7 mouse cellular contexts compared by ENCODE assay signal in the genomic region with DNA sequence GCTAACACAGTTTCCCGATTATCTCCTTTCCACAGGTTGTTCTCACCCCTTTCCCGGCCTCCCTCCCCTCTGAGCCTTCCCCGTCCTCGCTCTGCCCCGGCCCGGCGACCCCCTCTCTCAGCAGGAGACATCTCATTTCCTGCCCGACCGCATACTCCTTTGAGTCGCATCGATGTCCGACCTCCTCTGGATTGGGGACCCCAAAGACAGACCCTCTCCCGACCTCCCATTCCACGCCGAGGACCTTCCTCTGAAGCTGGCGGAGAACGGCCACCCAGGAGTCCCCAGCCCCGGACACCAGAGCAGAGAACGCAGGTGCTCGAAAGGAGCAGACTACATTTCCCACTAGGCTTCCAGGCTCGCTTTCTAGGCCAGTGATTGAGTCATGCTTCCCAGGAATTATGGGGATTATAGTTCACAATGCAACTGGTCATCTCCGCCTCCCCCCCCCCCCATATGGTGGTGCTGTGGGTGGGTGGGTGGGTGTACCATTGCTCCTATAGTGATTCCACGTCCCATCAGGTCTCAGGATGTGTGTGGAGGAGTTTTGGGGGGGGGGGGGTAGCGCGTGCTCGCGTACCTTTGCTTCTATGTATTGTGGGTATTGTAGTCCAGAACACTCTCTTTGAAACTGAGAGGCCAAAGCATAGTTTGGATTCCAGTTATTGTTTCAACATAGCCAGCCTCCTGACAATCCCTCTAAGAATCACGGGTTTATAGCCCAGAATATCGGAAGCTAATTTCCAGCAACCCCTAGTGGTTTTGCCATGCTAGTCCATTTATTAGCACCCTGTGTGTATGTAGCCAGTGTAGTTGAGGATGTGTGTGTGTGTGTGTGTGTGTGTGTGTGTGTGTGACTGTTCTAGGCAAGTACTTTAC. TPM values are rescaled to one million over a fixed set of nuclear protein-coding genes. Genes with fewer than 3 reads are reported as not detected.
DNase-seq lines count a peak whose midpoint lies in the region; ATAC-seq and TF ChIP-seq lines count a peak whose summit lies in the region.

No protein-coding gene starts in this region.

- peak overlapping the region; percentile 86 for H3K4me2 ChIP-seq in kidney, embryonic 15.5 days
- peak overlapping the region; percentile 77 for H3K4me2 ChIP-seq in midbrain, embryonic 15.5 days

- peaks cover 6% of the 10 kb centered on the region; the same call in 1 of the 2 replicates for H3K27me3 ChIP-seq in heart, embryonic 10.5 days (ENCODE audit: insufficient read depth, poor library complexity, severe bottlenecking)
- no peaks in the 10 kb centered on the region for H3K27me3 ChIP-seq in kidney, embryonic 15.5 days
- H3K27me3 ChIP-seq in midbrain, embryonic 15.5 days (replicated peaks) = no peaks in the 10 kb centered on the region

- TF ChIP-seq POLR2A in bone marrow macrophage, adult 2 months (IDR thresholded peaks at IDR 0.05; ENCODE audit: borderline replicate concordance, low read depth, low read length) = no peak

- peak overlapping the region; percentile 50; the same call in 1 of the 2 replicates for H3K9ac ChIP-seq in kidney, embryonic 15.5 days
- peak overlapping the region; percentile 71 for H3K9ac ChIP-seq in midbrain, embryonic 15.5 days

- peak overlapping the region; percentile 66 for H3K4me3 ChIP-seq in bone marrow macrophage, adult 2 months (ENCODE audit: insufficient read depth, low read length)
- peak overlapping the region; percentile 67 for H3K4me3 ChIP-seq in heart, embryonic 10.5 days
- H3K4me3 ChIP-seq in kidney, embryonic 15.5 days (replicated peaks) = peak overlapping the region; percentile 60
- peak overlapping the region; percentile 64 for H3K4me3 ChIP-seq in midbrain, embryonic 15.5 days

- WGBS in heart, embryonic 10.5 days = 3% methylated on average over 29 of the region's 29 CpGs
- 2% methylated on average over 29 of the region's 29 CpGs for WGBS in kidney, embryonic 15.5 days
- WGBS in midbrain, embryonic 15.5 days = 4% methylated on average over 29 of the region's 29 CpGs

- H3K36me3 ChIP-seq in heart, embryonic 10.5 days = no peaks in the 10 kb centered on the region
- no peaks in the 10 kb centered on the region for H3K36me3 ChIP-seq in kidney, embryonic 15.5 days
- no peaks in the 10 kb centered on the region for H3K36me3 ChIP-seq in midbrain, embryonic 15.5 days (replicated peaks)

- no peak for TF ChIP-seq CTCF in bone marrow macrophage, adult 2 months (IDR thresholded peaks at IDR 0.05; ENCODE audit: low read depth, low read length)

- H3K27ac ChIP-seq in bone marrow macrophage, adult 2 months (ENCODE audit: insufficient read depth, low read depth, low read length) = peak overlapping the region; percentile 32; the same call in 1 of the 2 replicates
- peak overlapping the region; percentile 84 for H3K27ac ChIP-seq in heart, embryonic 10.5 days
- H3K27ac ChIP-seq in kidney, embryonic 15.5 days = no peak overlapping the region
- peak overlapping the region; percentile 62 for H3K27ac ChIP-seq in midbrain, embryonic 15.5 days

- H3K9me3 ChIP-seq in heart, embryonic 10.5 days = no peaks in the 10 kb centered on the region
- no peaks in the 10 kb centered on the region for H3K9me3 ChIP-seq in kidney, embryonic 15.5 days (replicated peaks)
- no peaks in the 10 kb centered on the region for H3K9me3 ChIP-seq in midbrain, embryonic 15.5 days

- H3K4me1 ChIP-seq in bone marrow macrophage, adult 2 months (ENCODE audit: control insufficient read depth, insufficient read depth, low read length) = peaks cover 12% of the 10 kb centered on the region
- H3K4me1 ChIP-seq in heart, embryonic 10.5 days = peaks cover 17% of the 10 kb centered on the region
- H3K4me1 ChIP-seq in kidney, embryonic 15.5 days = peaks cover 20% of the 10 kb centered on the region
- peaks cover 5% of the 10 kb centered on the region for H3K4me1 ChIP-seq in midbrain, embryonic 15.5 days

- peak; percentile 68 for ATAC-seq in kidney, embryonic 15.5 days (replicated peaks; ENCODE audit: low FRiP score)
- ATAC-seq in midbrain, embryonic 15.5 days (replicated peaks) = peak; percentile 93
- no peak for ATAC-seq in CD4-positive, CD25-positive, alpha-beta regulatory T cell, adult 4 months

- DNase-seq in embryo, embryonic 10 days (ENCODE audit: low spot score) = peak; percentile 80
- peak; percentile 89 for DNase-seq in heart, embryonic 10.5 days (ENCODE audit: low spot score)
- DNase-seq in liver = peak; percentile 21

RNA-seq across cellular contexts. Expression of gene Plekha4, which starts 12.3 kb away (rescaled TPM):
- 1.0 and 1.6 TPM in 2 replicates for polyA plus RNA-seq in bone marrow macrophage, adult 2 months (2012; ENCODE audit: insufficient read depth, insufficient read length, missing spikeins)
- polyA plus RNA-seq in heart, embryonic 10.5 days (2016; fragmentation: Nextera tagmentation; extraction: Ambion mirVana) = 0.59 and 0.64 TPM in 2 replicates
- 4.5 and 5.1 TPM in 2 replicates for polyA plus RNA-seq in kidney, embryonic 15.5 days (2015; fragmentation: Nextera tagmentation; extraction: Ambion mirVana)
- 1.3 TPM in 2 replicates for polyA plus RNA-seq in midbrain, embryonic 15.5 days (2015; fragmentation: Nextera tagmentation; extraction: Ambion mirVana)
- under 1 TPM in 1 of 2 experiments, not detected in 1; 0.20 TPM for polyA plus RNA-seq in CD4-positive, CD25-positive, alpha-beta regulatory T cell, adult 4 months (2017; shearing (Covaris generic))

RNA-seq across cellular contexts. Expression of gene Ppp1r15a, which starts 12.3 kb away (rescaled TPM):
- 21.3 and 26.7 TPM in 2 replicates for polyA plus RNA-seq in bone marrow macrophage, adult 2 months (2012; ENCODE audit: insufficient read depth, insufficient read length, missing spikeins)
- 28.2 and 31.2 TPM in 2 replicates for polyA plus RNA-seq in heart, embryonic 10.5 days (2016; fragmentation: Nextera tagmentation; extraction: Ambion mirVana)
- polyA plus RNA-seq in kidney, embryonic 15.5 days (2015; fragmentation: Nextera tagmentation; extraction: Ambion mirVana) = 18.6 and 24.7 TPM in 2 replicates
- polyA plus RNA-seq in midbrain, embryonic 15.5 days (2015; fragmentation: Nextera tagmentation; extraction: Ambion mirVana) = 11.7 and 12.5 TPM in 2 replicates
- 100 to 1,000 TPM in 1 of 2 experiments, 10 to 100 TPM in 1; 49.3 to 132 TPM for polyA plus RNA-seq in CD4-positive, CD25-positive, alpha-beta regulatory T cell, adult 4 months (2017; shearing (Covaris generic))

RNA-seq across cellular contexts. Expression of gene Hsd17b14, which starts 16.3 kb away (rescaled TPM):
- 2.0 and 2.5 TPM in 2 replicates for polyA plus RNA-seq in bone marrow macrophage, adult 2 months (2012; ENCODE audit: insufficient read depth, insufficient read length, missing spikeins)
- 0.42 and 1.2 TPM in 2 replicates for polyA plus RNA-seq in heart, embryonic 10.5 days (2016; fragmentation: Nextera tagmentation; extraction: Ambion mirVana)
- 11.8 and 14.8 TPM in 2 replicates for polyA plus RNA-seq in kidney, embryonic 15.5 days (2015; fragmentation: Nextera tagmentation; extraction: Ambion mirVana)
- polyA plus RNA-seq in midbrain, embryonic 15.5 days (2015; fragmentation: Nextera tagmentation; extraction: Ambion mirVana) = 0.37 TPM in 1 of 2 replicates, not detected in the other
- under 1 TPM; 0.77 to 0.81 TPM for polyA plus RNA-seq in CD4-positive, CD25-positive, alpha-beta regulatory T cell, adult 4 months (2017; shearing (Covaris generic))

RNA-seq across cellular contexts. Expression of gene Nucb1, which starts 28.2 kb away (rescaled TPM):
- 278 and 296 TPM in 2 replicates for polyA plus RNA-seq in bone marrow macrophage, adult 2 months (2012; ENCODE audit: insufficient read depth, insufficient read length, missing spikeins)
- 163 and 198 TPM in 2 replicates for polyA plus RNA-seq in heart, embryonic 10.5 days (2016; fragmentation: Nextera tagmentation; extraction: Ambion mirVana)
- polyA plus RNA-seq in kidney, embryonic 15.5 days (2015; fragmentation: Nextera tagmentation; extraction: Ambion mirVana) = 221 and 252 TPM in 2 replicates
- polyA plus RNA-seq in midbrain, embryonic 15.5 days (2015; fragmentation: Nextera tagmentation; extraction: Ambion mirVana) = 118 and 121 TPM in 2 replicates
- 100 to 1,000 TPM; 124 to 159 TPM for polyA plus RNA-seq in CD4-positive, CD25-positive, alpha-beta regulatory T cell, adult 4 months (2017; shearing (Covaris generic))

RNA-seq across cellular contexts. Expression of gene Bcat2, which starts 31.6 kb away (rescaled TPM):
- polyA plus RNA-seq in bone marrow macrophage, adult 2 months (2012; ENCODE audit: insufficient read depth, insufficient read length, missing spikeins) = 87.0 and 93.0 TPM in 2 replicates
- polyA plus RNA-seq in heart, embryonic 10.5 days (2016; fragmentation: Nextera tagmentation; extraction: Ambion mirVana) = 76.7 and 80.8 TPM in 2 replicates
- 75.4 and 78.5 TPM in 2 replicates for polyA plus RNA-seq in kidney, embryonic 15.5 days (2015; fragmentation: Nextera tagmentation; extraction: Ambion mirVana)
- polyA plus RNA-seq in midbrain, embryonic 15.5 days (2015; fragmentation: Nextera tagmentation; extraction: Ambion mirVana) = 23.8 and 27.1 TPM in 2 replicates
- polyA plus RNA-seq in CD4-positive, CD25-positive, alpha-beta regulatory T cell, adult 4 months (2017; shearing (Covaris generic)) = 10 to 100 TPM; 46.4 to 77.9 TPM

Comparison
In these comparisons a context has a peak if more than half of its experiments do, and no peak if none do; other contexts are left out.
1. DNase-seq: peak in every context shown above with its lines; median percentile 89 in heart, embryonic 10.5 days; 80 in embryo, embryonic 10 days; 21 in liver.